Mouse (Mus musculus) kidney, postnatal 14 days (tissue): ENCODE measurements around the gene As3mt.

Experiments
- DNase-seq: peaks from one replicate; pipeline ENCODE4 v3.0.0; 2022; ENCODE audit warnings: mixed read lengths

The As3mt gene

GRCm38 (mm10) chr19:46707296-46708151 is at the start of gene As3mt:
Gene As3mt (plus strand): TSS chr19:46707458.
- DNase-seq, result peak; percentile 87

- no peak for DNase-seq
These were observed 48.9 kb upstream of the As3mt start for GRCm38 (mm10) chr19:46658348-46658747.

DNA sequence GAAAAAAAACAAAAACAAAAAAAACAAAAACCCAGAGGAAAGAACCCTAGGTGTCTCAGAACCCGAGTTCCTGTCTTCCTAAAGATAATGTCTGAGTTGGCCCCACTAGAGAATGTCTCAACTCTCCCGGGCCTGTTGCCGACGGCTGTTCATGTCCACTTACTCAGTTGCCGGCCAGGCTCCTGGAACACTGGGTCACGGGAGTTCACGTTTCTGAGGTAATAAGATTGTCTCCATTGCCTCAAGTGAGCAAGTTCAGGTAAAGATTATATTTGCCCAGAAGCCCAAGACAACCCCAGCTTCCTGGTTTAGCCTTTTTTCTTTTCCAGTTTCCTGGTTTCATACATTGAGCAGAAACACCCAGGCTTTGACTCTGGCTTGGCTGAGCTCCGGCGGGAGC is 48.4 kb upstream of the As3mt start:
- DNase-seq, result no peak

DNA sequence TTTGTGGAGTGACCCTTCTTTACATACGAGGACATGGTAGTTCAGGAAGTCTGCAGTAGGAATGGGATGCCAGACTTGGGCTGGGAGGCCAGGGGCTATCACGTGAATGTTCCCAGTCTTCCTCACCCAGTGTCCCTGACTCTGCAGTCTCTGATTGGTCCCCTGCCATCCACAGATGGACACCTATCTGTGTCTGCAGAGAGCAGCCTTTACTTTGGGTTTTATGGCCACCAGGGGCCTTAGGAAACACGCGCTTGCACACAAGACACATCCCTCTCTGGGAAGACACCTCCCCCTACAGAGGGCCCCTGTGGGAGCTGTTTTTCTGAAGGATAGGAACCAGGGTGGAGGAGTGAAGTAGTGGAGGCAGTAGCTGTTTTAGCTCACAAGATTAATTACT is 45.7 kb upstream of the As3mt start:
- DNase-seq, result no peak

- no peak for DNase-seq
These were observed 45.0 kb upstream of the As3mt start for GRCm38 (mm10) chr19:46662214-46662613.

- DNase-seq, result no peak
These were observed 44.5 kb upstream of the As3mt start for GRCm38 (mm10) chr19:46662784-46663183.

- no peak for DNase-seq
These were observed 41.8 kb upstream of the As3mt start for GRCm38 (mm10) chr19:46665474-46665873.

DNA sequence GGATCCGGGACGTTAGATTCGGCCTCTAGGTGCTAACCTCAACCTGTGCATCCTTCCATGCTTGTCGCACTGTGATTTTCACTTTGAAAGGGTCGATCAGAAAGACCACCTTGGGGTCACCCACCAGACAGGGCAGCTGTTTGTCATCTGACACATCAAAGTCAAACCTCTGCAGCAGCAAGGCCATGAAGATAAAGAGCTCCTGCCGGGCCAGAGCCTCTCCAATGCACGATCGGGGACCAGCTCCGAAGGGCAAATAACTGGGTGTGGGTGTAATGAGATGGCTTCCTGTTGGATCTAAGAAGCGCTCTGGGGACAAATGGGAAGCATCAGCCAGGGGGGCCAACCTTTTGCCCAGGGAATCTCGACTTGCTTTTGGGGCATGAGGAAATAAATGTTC is 40.0 kb upstream of the As3mt start:
- DNase-seq, result no peak

DNA sequence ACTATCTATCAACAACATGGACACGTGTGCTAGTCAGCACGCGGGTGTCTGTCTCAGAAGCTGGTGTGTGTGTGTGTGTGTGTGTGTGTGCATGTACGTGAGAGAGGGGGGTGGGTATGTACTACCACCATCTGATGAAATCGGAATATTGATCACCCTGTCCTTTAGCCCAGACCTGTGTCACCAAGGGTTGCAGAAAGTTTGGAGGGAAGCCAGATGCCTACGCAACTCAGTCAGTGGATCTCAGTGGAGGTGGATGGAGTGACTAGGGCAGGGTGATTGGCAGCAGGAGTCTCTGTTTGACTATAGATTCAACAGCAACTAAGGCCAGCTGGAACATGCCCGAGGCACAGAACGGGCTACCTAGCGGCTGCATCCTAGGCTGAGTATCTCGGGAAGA is 39.0 kb upstream of the As3mt start:
- no peak for DNase-seq

DNA sequence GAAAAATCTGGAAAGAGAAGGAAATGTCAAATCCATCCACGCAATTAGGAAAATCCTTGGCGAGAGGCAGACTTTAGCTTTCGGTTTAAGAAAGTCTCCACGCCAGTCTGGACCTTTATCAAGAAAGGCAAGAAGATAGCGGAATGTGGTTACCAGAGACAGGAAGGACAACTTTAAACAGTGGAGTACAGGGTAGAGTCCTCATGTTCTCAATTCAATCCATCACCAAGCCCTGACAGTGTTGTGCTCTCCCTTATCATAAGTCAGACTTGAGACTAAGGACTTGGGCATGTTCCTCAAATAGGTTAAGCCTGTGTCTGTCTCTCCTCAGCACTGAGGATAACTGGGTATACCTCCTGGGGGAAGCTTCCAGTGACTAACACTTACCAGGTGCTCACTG is 37.5 kb upstream of the As3mt start:
- no peak for DNase-seq

- peak; percentile 65 for DNase-seq
These were observed 36.6 kb upstream of the As3mt start for GRCm38 (mm10) chr19:46670691-46671090.

DNA sequence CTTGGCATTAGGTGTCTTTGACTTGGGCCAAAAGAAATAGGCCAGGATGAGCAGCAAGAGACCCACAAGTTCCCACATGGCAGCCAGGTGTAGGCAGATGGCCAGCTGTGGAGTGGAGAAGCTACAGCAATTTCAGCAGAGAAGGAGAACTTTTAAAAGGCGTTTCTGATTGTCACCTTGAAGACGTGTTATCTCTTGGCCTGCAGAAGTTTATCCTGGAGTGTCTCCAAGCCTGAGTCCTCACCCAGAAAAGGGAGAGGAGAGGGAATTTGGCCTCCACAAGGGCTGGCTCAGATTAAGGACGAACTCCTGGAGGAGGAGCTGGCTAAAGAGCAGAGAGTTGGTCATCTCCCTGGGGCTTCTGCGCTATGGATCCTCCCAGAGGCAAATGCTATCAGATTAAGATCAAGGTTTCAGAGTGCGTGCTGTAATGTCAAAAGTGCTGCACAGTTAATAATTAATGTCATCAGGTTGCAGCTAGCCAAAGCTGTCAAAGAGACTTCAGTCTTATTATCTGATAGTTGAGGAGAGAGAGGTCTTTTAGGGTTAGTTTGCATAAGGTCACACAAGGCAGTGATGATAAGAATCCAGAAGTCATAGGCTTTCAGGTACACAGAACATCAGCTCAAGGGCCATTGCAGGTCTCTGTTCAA is 34.4 kb upstream of the As3mt start, which contains the start of gene Cyp17a1:
TSS of gene Cyp17a1 (minus strand) at position 407 of the 653 bp plus-strand sequence.
- DNase-seq, result no peak

DNA sequence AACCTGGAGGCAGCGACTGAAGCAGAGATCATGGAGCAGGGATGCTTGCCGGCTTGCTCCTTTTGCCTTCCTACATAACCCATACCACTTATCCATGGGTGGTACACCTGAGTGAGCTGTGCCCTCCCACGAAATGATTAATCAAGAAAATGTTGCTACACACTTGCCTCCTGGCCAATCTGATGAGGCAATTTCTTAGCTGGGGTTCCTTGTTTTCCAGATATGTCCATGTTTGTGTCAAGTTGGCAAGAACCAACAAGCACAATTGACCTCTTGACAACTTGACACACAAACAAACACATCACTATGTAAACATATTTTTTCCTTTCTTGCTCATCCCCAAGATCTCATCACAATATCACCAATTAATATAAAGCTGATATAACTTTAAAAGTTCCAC is 31.6 kb upstream of the As3mt start:
- no peak for DNase-seq

GRCm38 (mm10) chr19:46679720-46680383 is 27.4 kb upstream of the As3mt start:
- no peak for DNase-seq

- peak; percentile 90 for DNase-seq
These were observed 17.5 kb upstream of the As3mt start, which contains the start of gene Borcs7 for GRCm38 (mm10) chr19:46689460-46690372. Gene Borcs7 (plus strand): TSS chr19:46689906.

DNA sequence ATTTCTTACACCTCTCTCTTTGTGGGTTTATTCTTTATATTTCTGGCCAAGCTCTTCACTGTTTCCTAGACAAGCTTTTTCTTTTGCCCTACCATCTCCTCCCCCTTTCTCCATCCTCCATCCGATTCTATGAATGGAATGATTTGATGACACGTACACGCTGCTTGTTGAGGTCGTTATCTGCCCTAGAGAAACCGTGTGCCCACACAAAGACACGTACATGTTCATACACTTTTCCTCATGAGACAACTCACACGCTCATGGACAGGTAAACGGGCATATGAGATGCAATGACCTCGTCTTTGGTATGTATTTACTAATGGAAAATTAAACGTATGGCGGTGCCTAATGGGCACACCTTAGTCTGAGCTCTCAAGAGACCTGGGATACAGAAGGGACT is 16.9 kb upstream of the As3mt start:
- DNase-seq, result no peak

DNA sequence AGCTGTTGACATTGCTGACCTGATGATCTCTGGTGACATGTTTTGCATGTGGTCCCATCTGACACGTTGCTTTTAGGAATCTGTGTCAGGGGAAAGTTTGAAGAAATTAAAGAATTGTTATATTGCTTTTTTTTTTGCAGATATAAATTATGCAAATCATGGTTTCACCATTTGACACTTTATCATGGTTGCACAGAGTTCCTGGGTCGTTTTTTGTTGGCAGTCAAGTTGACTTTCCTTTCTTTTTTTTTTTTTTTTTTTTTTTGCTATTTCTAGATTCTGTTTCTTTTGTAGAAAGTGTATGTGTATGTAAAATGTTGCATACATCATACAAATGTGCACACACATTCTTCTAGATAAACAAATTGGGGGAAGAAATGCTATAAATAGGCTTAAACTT is 16.2 kb upstream of the As3mt start:
- no peak for DNase-seq

DNA sequence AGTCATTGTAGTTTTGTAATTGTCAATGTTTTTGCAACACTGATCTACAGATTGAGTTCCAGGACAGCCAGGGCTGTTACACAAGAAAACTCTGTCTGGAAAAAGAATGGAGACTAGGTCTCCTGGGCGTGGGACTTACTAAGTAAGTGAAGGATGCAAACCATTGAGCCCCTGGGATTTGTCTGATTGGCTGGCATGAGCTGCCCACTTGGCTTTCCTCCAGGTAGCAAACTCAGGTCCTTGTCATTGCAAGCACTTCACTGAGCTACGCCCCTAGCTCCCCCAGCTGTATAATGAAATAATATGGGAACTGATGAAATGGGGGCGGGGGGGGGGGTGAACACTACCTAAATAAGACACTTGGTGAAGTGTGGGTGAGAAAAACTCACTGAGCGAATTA is 14.1 kb upstream of the As3mt start:
- DNase-seq, result no peak

- DNase-seq, result no peak
These were observed 10.8 kb upstream of the As3mt start for GRCm38 (mm10) chr19:46696482-46696881.

GRCm38 (mm10) chr19:46696943-46697342 is 10.3 kb upstream of the As3mt start:
- DNase-seq, result no peak

DNA sequence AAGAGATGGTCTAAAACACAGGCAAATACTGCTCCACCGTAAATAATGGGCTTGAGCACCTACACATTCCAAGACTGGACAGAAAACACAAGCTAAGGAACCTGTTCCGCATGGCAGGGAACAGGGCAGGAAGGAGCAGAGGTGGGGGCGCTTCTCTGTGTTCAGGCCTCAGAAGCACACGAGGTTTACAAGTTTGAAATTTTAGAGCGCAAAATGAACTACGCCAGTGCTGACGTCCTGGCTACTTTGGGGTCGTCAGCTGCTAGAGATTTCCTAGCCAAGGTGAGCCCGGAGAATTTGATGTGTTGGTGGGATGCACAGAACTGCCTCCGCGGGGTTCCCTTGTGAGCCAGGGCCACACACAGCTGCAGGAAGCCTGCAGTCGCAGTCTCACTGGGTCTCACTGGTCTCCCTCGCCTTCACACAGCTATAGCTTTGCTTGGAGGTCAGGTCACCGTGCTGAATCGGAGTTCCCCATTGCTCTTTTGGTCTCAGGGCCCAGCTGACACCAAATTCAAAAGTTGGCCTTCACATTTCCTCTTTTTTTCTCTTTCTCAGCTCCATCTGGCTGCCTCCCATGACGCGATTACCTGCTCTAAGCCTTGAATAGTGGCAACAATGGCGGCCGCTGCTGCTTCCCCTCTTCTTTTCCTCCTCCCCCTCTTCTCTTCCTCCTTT is 9.3 kb upstream of the As3mt start:
- no peak for DNase-seq

- no peak for DNase-seq
These were observed 8.2 kb upstream of the As3mt start for GRCm38 (mm10) chr19:46699011-46699481.
